Mouse (Mus musculus) mesoderm, embryonic 11.5 days (tissue): ENCODE data around the gene Gucy2g.
"Not testable (repeated sequence)": the region's sequence is repeated elsewhere in the genome, so short reads cannot be mapped to it uniquely, and the experiment has no call there.

ENCODE experiments used
- DNase-seq: peaks from one replicate; pipeline ENCODE4 v3.0.0-alpha.2; 2012; ENCODE audit warnings: low read depth, low spot score

The Gucy2g gene

GRCm38 (mm10) chr19:55165183-55165865 lies 75.7 kb downstream of the Gucy2g start:
- no peak for DNase-seq

- DNase-seq, result no peak
These were observed 76.9 kb downstream of the Gucy2g start for GRCm38 (mm10) chr19:55164162-55164561.

- no peak for DNase-seq
These were observed 78.8 kb downstream of the Gucy2g start for GRCm38 (mm10) chr19:55162271-55162670.

GRCm38 (mm10) chr19:55159826-55160225 lies 81.2 kb downstream of the Gucy2g start:
- no peak for DNase-seq

GRCm38 (mm10) chr19:55158606-55159005 lies 82.4 kb downstream of the Gucy2g start:
- DNase-seq, result no peak

GRCm38 (mm10) chr19:55157029-55157428 lies 84.0 kb downstream of the Gucy2g start:
- no peak for DNase-seq

GRCm38 (mm10) chr19:55152983-55153382 lies 88.1 kb downstream of the Gucy2g start:
- no peak for DNase-seq

- not testable (repeated sequence) for DNase-seq
These were observed 88.8 kb downstream of the Gucy2g start for GRCm38 (mm10) chr19:55152274-55152673.

GRCm38 (mm10) chr19:55149646-55150045 lies 91.4 kb downstream of the Gucy2g start:
- peak; percentile 41 for DNase-seq

GRCm38 (mm10) chr19:55148109-55148508 lies 92.9 kb downstream of the Gucy2g start:
- DNase-seq, result no peak
